Mouse (Mus musculus) CH12.LX (cell line): ENCODE measurements at regions not wholly inside any gene's neighbourhood (a gene's known extent, or its start where the extent isn't known, plus 50 kb on each side); places are given as distances from the start of the nearest gene placed in this dataset.

ENCODE experiments used
- CHD2 ChIP-seq: IDR thresholded peaks from 2 replicates; pipeline ENCODE4 v1.6.1; 2011; ENCODE audit warnings: low read length, improper control_type of control experiment
- ELF1 ChIP-seq: IDR thresholded peaks from 2 replicates; pipeline ENCODE4 v1.6.1; 2014; ENCODE audit warnings: low read depth, mild to moderate bottlenecking, inconsistent platforms, low read length, improper control_type of control experiment
- EP300 ChIP-seq: IDR thresholded peaks from 2 replicates; pipeline ENCODE4 v1.6.1; 2011; ENCODE audit warnings: low read length, improper control_type of control experiment
- HCFC1 ChIP-seq: IDR thresholded peaks from 2 replicates; pipeline ENCODE4 v1.6.1; 2012; ENCODE audit warnings: low read depth, mild to moderate bottlenecking, inconsistent platforms, low read length, improper control_type of control experiment
- KAT2A ChIP-seq: IDR thresholded peaks from 2 replicates; pipeline ENCODE4 v1.6.1; 2012; ENCODE audit warnings: low read length, improper control_type of control experiment, inconsistent platforms; ENCODE audit not compliant: insufficient replicate concordance
- ZC3H11A ChIP-seq: IDR thresholded peaks from 2 replicates; pipeline ENCODE4 v1.6.1; 2012; ENCODE audit warnings: low read depth, mild to moderate bottlenecking, inconsistent platforms, low read length, improper control_type of control experiment

DNA sequence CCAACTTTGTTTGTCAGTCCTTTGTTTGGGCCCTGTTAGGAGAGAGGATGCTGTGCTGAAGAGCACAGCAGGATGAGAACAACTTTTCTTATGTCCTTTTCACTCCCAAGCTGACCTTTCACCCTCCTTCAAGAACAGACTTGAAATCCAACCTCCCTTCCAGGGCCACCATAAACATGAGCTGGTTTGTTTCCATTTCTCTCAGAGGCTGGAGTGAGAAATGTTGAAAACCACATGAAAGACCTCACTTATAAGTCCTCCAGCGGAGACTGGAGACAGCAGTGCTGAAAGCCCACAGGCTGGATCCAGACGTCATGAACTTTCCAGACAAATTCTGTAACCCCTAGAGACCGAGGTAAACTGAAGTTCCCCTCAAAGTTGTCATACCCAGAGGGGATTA lies 761.3 kb downstream of the Flrt2 start:
- no peak for TF ChIP-seq CHD2
- no peak for TF ChIP-seq KAT2A
- TF ChIP-seq EP300, result no peak
- no peak for TF ChIP-seq HCFC1
- no peak for TF ChIP-seq ZC3H11A
- TF ChIP-seq ELF1, result no peak
